Mouse (Mus musculus): ENCODE data around the gene Edn2.

- TF ChIP-seq POLR2A (IDR thresholded peaks at IDR 0.05; ENCODE audit: low read depth, low read length) (no peak), CTCF (IDR thresholded peaks at IDR 0.05; ENCODE audit: extremely low read depth, insufficient read depth, insufficient read length, insufficient replicate concordance) (no peak)
Measured at GRCm38 (mm10) chr4:120163242-120163641, 2.2 kb downstream of the Edn2 start.

All from spleen, adult 2 months (tissue).